Mouse (Mus musculus) activated CD4-positive, CD25-positive, alpha-beta regulatory T cell, adult 9 weeks (primary cell): ENCODE results near the gene Irx2. TPM values are rescaled to one million over a fixed set of nuclear protein-coding genes. Genes with fewer than 3 reads are reported as not detected.

ENCODE experiments used
- polyA plus RNA-seq: library from polyadenylated mRNA; unstranded; fragments of 100-300 nt; shearing (Covaris generic); gene quantifications from one replicate; pipeline ENCODE4 v1.2.1, GENCODE M21; 2017

The Irx2 gene
- not detected for polyA plus RNA-seq

GRCm38 (mm10) chr13:72628462-72628916, at the start of gene Irx2:
Gene Irx2 (plus strand): TSS chr13:72628820.

